Mouse (Mus musculus): ENCODE results near the gene Gm49318. TPM values are rescaled to one million over a fixed set of nuclear protein-coding genes. Genes with fewer than 3 reads are reported as not detected.
"Not testable (repeated sequence)": the region's sequence is repeated elsewhere in the genome, so short reads cannot be mapped to it uniquely, and the experiment has no call there.

Gene Gm49318
- polyA plus RNA-seq, 1 experiment from 2014 or later, result 0.56 TPM

GRCm38 (mm10) chr9:22084667-22085021 lies 13.6 kb upstream of the Gm49318 start:
- H3K4me1 ChIP-seq (replicated peaks; ENCODE audit: control insufficient read depth, insufficient read depth, low read length), result peaks cover 3% of the 10 kb centered on the region; the same call in 1 of the 2 replicates
- H3K9ac ChIP-seq (ENCODE audit: low read depth, low read length), result peak overlapping the region; percentile 44
- no peak for DNase-seq (ENCODE audit: low spot score)
- ATAC-seq (ENCODE audit: low FRiP score), result no peak
- H3K27ac ChIP-seq (ENCODE audit: low read depth, low read length), result no peak overlapping the region
- no peaks in the 10 kb centered on the region for H3K9me3 ChIP-seq (ENCODE audit: control insufficient read depth, low read length)
- H3K4me2 ChIP-seq (replicated peaks; ENCODE audit: low read depth, low read length), result peak overlapping the region; percentile 54
- H3K4me3 ChIP-seq (ENCODE audit: low read depth, low read length), result peak overlapping the region; percentile 49
- no peaks in the 10 kb centered on the region for H3K27me3 ChIP-seq (ENCODE audit: control insufficient read depth, insufficient read depth, low read length)
- no peaks in the 10 kb centered on the region for H3K36me3 ChIP-seq (ENCODE audit: control insufficient read depth, insufficient read depth, low read length)
- WGBS, result 39% methylated on average over 4 of the region's 4 CpGs

DNA sequence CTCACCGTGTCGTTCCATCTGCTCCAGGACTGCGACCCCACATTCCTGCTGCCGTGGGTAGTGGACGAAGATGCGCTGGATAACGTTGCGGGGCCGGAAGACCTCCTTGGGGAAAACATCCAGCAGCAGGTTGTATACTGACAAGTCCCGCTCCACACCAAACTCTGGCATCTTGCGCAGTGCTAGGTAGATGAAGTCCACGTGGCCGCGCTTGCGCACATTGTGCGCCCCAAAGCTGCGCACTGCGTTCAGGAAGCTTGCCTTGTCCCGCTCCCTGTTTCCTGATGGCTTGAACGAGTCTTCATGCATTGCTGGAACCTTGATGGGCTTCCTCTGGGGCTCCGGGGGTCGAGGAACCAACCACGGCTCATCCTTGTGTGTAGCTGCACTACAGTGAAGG lies 5.2 kb upstream of the Gm49318 start:
- Histone ChIP-seq H3K4me2 (replicated peaks; ENCODE audit: low read depth, low read length) (no peak overlapping the region), H3K27me3 (ENCODE audit: control insufficient read depth, insufficient read depth, low read length) (no peaks in the 10 kb centered on the region), H3K4me1 (replicated peaks; ENCODE audit: control insufficient read depth, insufficient read depth, low read length) (no peaks in the 10 kb centered on the region), H3K9me3 (ENCODE audit: control insufficient read depth, low read length) (no peaks in the 10 kb centered on the region), H3K9ac (ENCODE audit: low read depth, low read length) (no peak overlapping the region), H3K27ac (ENCODE audit: low read depth, low read length) (no peak overlapping the region), H3K36me3 (ENCODE audit: control insufficient read depth, insufficient read depth, low read length) (no peaks in the 10 kb centered on the region), H3K4me3 (ENCODE audit: low read depth, low read length) (no peak overlapping the region)
- DNase-seq (ENCODE audit: low spot score) (no peak), ATAC-seq (ENCODE audit: low FRiP score) (no peak)
- 94% methylated on average over 23 of the region's 23 CpGs for WGBS

DNA sequence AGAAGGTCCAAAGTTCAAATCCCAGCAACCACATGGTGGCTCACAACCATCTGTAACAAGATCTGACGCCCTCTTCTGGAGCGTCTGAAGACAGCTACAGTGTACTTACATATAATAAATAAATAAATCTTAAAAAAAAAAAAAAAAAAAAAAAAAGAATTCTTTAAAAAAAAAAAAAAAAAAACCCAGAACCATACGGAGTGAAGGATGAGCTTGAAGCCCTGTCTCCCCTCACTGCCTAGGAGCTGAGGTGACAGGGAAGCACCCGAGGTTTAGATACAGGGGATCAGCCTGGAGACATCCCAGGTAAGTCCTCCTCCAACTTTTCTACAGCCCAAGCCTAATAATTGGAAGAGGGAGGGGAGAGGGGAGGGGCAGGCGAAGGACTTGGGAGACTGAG lies 4.7 kb upstream of the Gm49318 start:
- not testable (repeated sequence) for H3K4me3 ChIP-seq (ENCODE audit: low read depth, low read length); H3K9ac ChIP-seq (ENCODE audit: low read depth, low read length); H3K27me3 ChIP-seq (ENCODE audit: control insufficient read depth, insufficient read depth, low read length); H3K27ac ChIP-seq (ENCODE audit: low read depth, low read length); H3K4me2 ChIP-seq (replicated peaks; ENCODE audit: low read depth, low read length); H3K4me1 ChIP-seq (replicated peaks; ENCODE audit: control insufficient read depth, insufficient read depth, low read length); DNase-seq (ENCODE audit: low spot score); H3K9me3 ChIP-seq (ENCODE audit: control insufficient read depth, low read length); ATAC-seq (ENCODE audit: low FRiP score); H3K36me3 ChIP-seq (ENCODE audit: control insufficient read depth, insufficient read depth, low read length)
- WGBS, result 75% methylated on average over 5 of the region's 5 CpGs

GRCm38 (mm10) chr9:22072276-22072675 lies 1.2 kb upstream of the Gm49318 start:
- H3K27ac ChIP-seq (ENCODE audit: low read depth, low read length), result no peak overlapping the region
- no peak overlapping the region for H3K9ac ChIP-seq (ENCODE audit: low read depth, low read length)
- H3K36me3 ChIP-seq (ENCODE audit: control insufficient read depth, insufficient read depth, low read length), result no peaks in the 10 kb centered on the region
- DNase-seq (ENCODE audit: low spot score) (no peak), ATAC-seq (ENCODE audit: low FRiP score) (no peak)
- no peak overlapping the region for H3K4me2 ChIP-seq (replicated peaks; ENCODE audit: low read depth, low read length)
- 94% methylated on average over 4 of the region's 4 CpGs for WGBS
- H3K4me1 ChIP-seq (replicated peaks; ENCODE audit: control insufficient read depth, insufficient read depth, low read length), result peaks cover 2% of the 10 kb centered on the region; the same call in 1 of the 2 replicates
- H3K4me3 ChIP-seq (ENCODE audit: low read depth, low read length), result no peak overlapping the region
- no peaks in the 10 kb centered on the region for H3K27me3 ChIP-seq (ENCODE audit: control insufficient read depth, insufficient read depth, low read length)
- H3K9me3 ChIP-seq (ENCODE audit: control insufficient read depth, low read length), result no peaks in the 10 kb centered on the region

DNA sequence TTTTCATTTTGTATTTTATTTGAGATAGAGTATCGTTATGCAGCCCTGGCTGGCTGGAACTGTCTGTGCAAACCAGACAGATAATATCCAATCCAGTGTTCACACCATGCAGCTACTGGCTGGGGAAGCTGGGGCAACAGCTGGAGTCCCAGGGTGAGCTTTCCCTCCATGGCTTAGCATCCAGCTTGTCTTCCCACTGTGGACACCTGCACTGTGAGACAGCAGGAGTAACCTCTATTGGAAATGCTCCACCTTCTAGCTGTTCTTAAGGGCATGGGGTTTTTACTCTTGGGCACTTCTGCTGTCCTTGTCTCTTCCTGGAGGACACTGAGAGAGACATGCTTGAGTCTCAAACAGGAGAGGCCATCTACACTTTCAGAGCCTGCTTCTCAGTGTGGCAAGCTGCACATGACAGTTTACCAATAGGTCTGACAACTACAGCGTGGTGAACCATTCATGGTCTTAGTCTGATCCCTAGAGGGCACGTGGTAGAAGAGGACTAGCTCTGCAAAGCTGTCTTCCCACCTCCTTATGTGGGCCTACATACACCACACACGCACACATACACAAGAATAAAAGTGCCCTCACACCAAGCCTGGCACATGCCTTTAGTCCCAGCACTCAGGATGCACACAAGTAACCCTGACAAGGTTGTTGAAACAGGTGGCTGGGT lies 1.0 kb downstream of the Gm49318 start:
- Histone ChIP-seq H3K9ac (ENCODE audit: low read depth, low read length) (no peak overlapping the region), H3K27me3 (ENCODE audit: control insufficient read depth, insufficient read depth, low read length) (no peaks in the 10 kb centered on the region), H3K4me3 (ENCODE audit: low read depth, low read length) (peak overlapping the region; percentile 72), H3K9me3 (ENCODE audit: control insufficient read depth, low read length) (no peaks in the 10 kb centered on the region), H3K4me2 (replicated peaks; ENCODE audit: low read depth, low read length) (peak overlapping the region; percentile 45), H3K4me1 (replicated peaks; ENCODE audit: control insufficient read depth, insufficient read depth, low read length) (peaks cover 2% of the 10 kb centered on the region; the same call in 1 of the 2 replicates), H3K27ac (ENCODE audit: low read depth, low read length) (no peak overlapping the region), H3K36me3 (ENCODE audit: control insufficient read depth, insufficient read depth, low read length) (peaks cover 6% of the 10 kb centered on the region; the same call in 1 of the 2 replicates)
- 68% methylated on average over 4 of the region's 4 CpGs for WGBS
- DNase-seq (ENCODE audit: low spot score), result no peak
- ATAC-seq (ENCODE audit: low FRiP score), result peak; percentile 15; the same call in 1 of the 2 replicates

GRCm38 (mm10) chr9:22067195-22067594 lies 3.9 kb downstream of the Gm49318 start:
- Histone ChIP-seq H3K9ac (ENCODE audit: low read depth, low read length) (no peak overlapping the region), H3K4me2 (replicated peaks; ENCODE audit: low read depth, low read length) (no peak overlapping the region), H3K36me3 (ENCODE audit: control insufficient read depth, insufficient read depth, low read length) (peaks cover 10% of the 10 kb centered on the region), H3K27me3 (ENCODE audit: control insufficient read depth, insufficient read depth, low read length) (no peaks in the 10 kb centered on the region), H3K4me3 (ENCODE audit: low read depth, low read length) (no peak overlapping the region), H3K9me3 (ENCODE audit: control insufficient read depth, low read length) (no peaks in the 10 kb centered on the region), H3K27ac (ENCODE audit: low read depth, low read length) (no peak overlapping the region), H3K4me1 (replicated peaks; ENCODE audit: control insufficient read depth, insufficient read depth, low read length) (peaks cover 2% of the 10 kb centered on the region; the same call in 1 of the 2 replicates)
- 75% methylated on average over 5 of the region's 5 CpGs for WGBS
- ATAC-seq (ENCODE audit: low FRiP score), result no peak
- no peak for DNase-seq (ENCODE audit: low spot score)

- WGBS, result 69% methylated on average over 3 of the region's 3 CpGs
- Histone ChIP-seq H3K27me3 (ENCODE audit: control insufficient read depth, insufficient read depth, low read length) (no peaks in the 10 kb centered on the region), H3K4me3 (ENCODE audit: low read depth, low read length) (no peak overlapping the region), H3K4me2 (replicated peaks; ENCODE audit: low read depth, low read length) (no peak overlapping the region), H3K27ac (ENCODE audit: low read depth, low read length) (no peak overlapping the region), H3K36me3 (ENCODE audit: control insufficient read depth, insufficient read depth, low read length) (peaks cover 10% of the 10 kb centered on the region), H3K9me3 (ENCODE audit: control insufficient read depth, low read length) (no peaks in the 10 kb centered on the region), H3K4me1 (replicated peaks; ENCODE audit: control insufficient read depth, insufficient read depth, low read length) (peaks cover 2% of the 10 kb centered on the region; the same call in 1 of the 2 replicates), H3K9ac (ENCODE audit: low read depth, low read length) (no peak overlapping the region)
- DNase-seq (ENCODE audit: low spot score) (peak; percentile 63), ATAC-seq (ENCODE audit: low FRiP score) (no peak)
These were observed 4.6 kb downstream of the Gm49318 start for GRCm38 (mm10) chr9:22066433-22066832.

DNA sequence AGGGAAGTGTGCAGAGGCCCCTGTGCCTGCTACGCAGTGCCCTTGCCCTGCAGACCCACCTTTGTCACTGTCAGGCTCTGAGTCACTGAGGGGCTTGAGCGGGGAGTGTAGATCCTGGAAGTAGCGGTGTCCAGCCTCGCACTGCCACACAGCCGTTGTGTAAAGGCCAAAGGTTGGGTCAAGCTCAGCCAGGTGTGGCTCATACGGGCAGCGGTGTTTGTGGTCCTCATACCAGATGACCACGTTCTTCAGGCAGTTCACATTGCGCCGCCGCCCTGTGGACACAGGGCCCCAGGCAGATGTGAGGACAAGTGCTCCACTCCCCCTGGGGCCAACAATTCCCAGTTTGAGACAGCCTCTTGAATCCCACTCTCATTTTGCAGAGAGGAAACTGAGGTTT lies 5.4 kb downstream of the Gm49318 start:
- no peak overlapping the region for H3K4me3 ChIP-seq (ENCODE audit: low read depth, low read length)
- H3K4me1 ChIP-seq (replicated peaks; ENCODE audit: control insufficient read depth, insufficient read depth, low read length), result peaks cover 2% of the 10 kb centered on the region; the same call in 1 of the 2 replicates
- no peak overlapping the region for H3K9ac ChIP-seq (ENCODE audit: low read depth, low read length)
- 99% methylated on average over 11 of the region's 11 CpGs for WGBS
- DNase-seq (ENCODE audit: low spot score), result no peak
- ATAC-seq (ENCODE audit: low FRiP score), result no peak
- no peak overlapping the region for H3K27ac ChIP-seq (ENCODE audit: low read depth, low read length)
- no peak overlapping the region for H3K4me2 ChIP-seq (replicated peaks; ENCODE audit: low read depth, low read length)
- no peaks in the 10 kb centered on the region for H3K9me3 ChIP-seq (ENCODE audit: control insufficient read depth, low read length)
- H3K36me3 ChIP-seq (ENCODE audit: control insufficient read depth, insufficient read depth, low read length), result peaks cover 10% of the 10 kb centered on the region
- H3K27me3 ChIP-seq (ENCODE audit: control insufficient read depth, insufficient read depth, low read length), result no peaks in the 10 kb centered on the region

DNA sequence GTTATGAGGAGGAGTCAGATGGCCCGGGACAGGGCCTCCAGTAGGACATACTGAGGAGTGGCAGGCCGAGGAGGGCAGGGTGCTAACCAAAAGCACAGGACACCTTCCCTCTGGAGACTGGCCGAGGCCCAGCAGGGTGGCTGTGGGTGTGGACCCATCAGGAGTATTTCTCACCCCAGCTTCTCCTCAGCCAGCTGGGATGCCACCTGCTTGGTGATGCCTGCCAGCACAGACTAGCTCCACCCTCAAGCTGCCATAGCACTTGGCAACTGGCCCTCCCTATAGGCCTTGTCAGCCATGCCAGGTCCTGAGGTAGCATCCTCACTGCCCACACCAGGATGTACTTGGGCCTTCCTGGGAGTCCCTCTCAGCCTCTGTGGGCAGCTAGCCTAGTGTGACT lies 6.7 kb downstream of the Gm49318 start:
- H3K27ac ChIP-seq (ENCODE audit: low read depth, low read length), result no peak overlapping the region
- DNase-seq (ENCODE audit: low spot score) (no peak), ATAC-seq (ENCODE audit: low FRiP score) (no peak)
- no peak overlapping the region for H3K4me3 ChIP-seq (ENCODE audit: low read depth, low read length)
- H3K36me3 ChIP-seq (ENCODE audit: control insufficient read depth, insufficient read depth, low read length), result peaks cover 10% of the 10 kb centered on the region
- no peaks in the 10 kb centered on the region for H3K4me1 ChIP-seq (replicated peaks; ENCODE audit: control insufficient read depth, insufficient read depth, low read length)
- no peak overlapping the region for H3K4me2 ChIP-seq (replicated peaks; ENCODE audit: low read depth, low read length)
- H3K9ac ChIP-seq (ENCODE audit: low read depth, low read length), result no peak overlapping the region
- H3K27me3 ChIP-seq (ENCODE audit: control insufficient read depth, insufficient read depth, low read length), result no peaks in the 10 kb centered on the region
- WGBS, result 86% methylated on average over 3 of the region's 3 CpGs
- no peaks in the 10 kb centered on the region for H3K9me3 ChIP-seq (ENCODE audit: control insufficient read depth, low read length)
